Mouse (Mus musculus) erythroblast, embryonic 14.5 days (primary cell): ENCODE results near the gene Rcan1.

Experiments
- GATA1 ChIP-seq: IDR thresholded peaks from 2 replicates; pipeline ENCODE4 v1.6.1; 2012; ENCODE audit warnings: low read length, inconsistent platforms, mixed read lengths
- TAL1 ChIP-seq: IDR thresholded peaks from 3 replicates; pipeline ENCODE4 v1.6.1; 2012; ENCODE audit warnings: low read length, inconsistent platforms, mixed read lengths

GRCm38 (mm10) chr16:92470706-92471105 is at the start of gene Rcan1:
- TF ChIP-seq GATA1 (no peak), TAL1 (no peak)
